Mouse (Mus musculus) kidney, adult 11 months (tissue): ENCODE results near the gene Kif16b.
A peak's percentile ranks its signal among the peaks of the same experiment; 100 is the strongest.

Experiments
- DNase-seq: peaks from one replicate; pipeline ENCODE4 v3.0.0; 2022

Gene Kif16b

GRCm38 (mm10) chr2:142641766-142642165 is 259.6 kb downstream of the Kif16b start:
- no peak for DNase-seq

GRCm38 (mm10) chr2:142635606-142636304 is 265.6 kb downstream of the Kif16b start:
- no peak for DNase-seq

GRCm38 (mm10) chr2:142633996-142634559 is 267.3 kb downstream of the Kif16b start:
- no peak for DNase-seq

- peak; percentile 46 for DNase-seq
Observed at GRCm38 (mm10) chr2:142629523-142630312, 271.6 kb downstream of the Kif16b start.

- DNase-seq = no peak
Observed at GRCm38 (mm10) chr2:142625756-142626155, 275.6 kb downstream of the Kif16b start.

- DNase-seq = no peak
Observed at GRCm38 (mm10) chr2:142625101-142625500, 276.2 kb downstream of the Kif16b start.

- no peak for DNase-seq
Observed at GRCm38 (mm10) chr2:142624254-142624653, 277.1 kb downstream of the Kif16b start.

GRCm38 (mm10) chr2:142621152-142621551 is 280.2 kb downstream of the Kif16b start:
- DNase-seq = no peak

GRCm38 (mm10) chr2:142619926-142620325 is 281.4 kb downstream of the Kif16b start:
- DNase-seq = no peak

GRCm38 (mm10) chr2:142614535-142614934 is 286.8 kb downstream of the Kif16b start:
- no peak for DNase-seq

GRCm38 (mm10) chr2:142612359-142612953 is 288.9 kb downstream of the Kif16b start:
- no peak for DNase-seq

- peak; percentile 4 for DNase-seq
Observed at GRCm38 (mm10) chr2:142611113-142611512, 290.2 kb downstream of the Kif16b start.

GRCm38 (mm10) chr2:142610206-142610605 is 291.1 kb downstream of the Kif16b start:
- DNase-seq = no peak

- DNase-seq = no peak
Observed at GRCm38 (mm10) chr2:142608778-142609177, 292.6 kb downstream of the Kif16b start.

- no peak for DNase-seq
Observed at GRCm38 (mm10) chr2:142604762-142605161, 296.6 kb downstream of the Kif16b start.

- DNase-seq = no peak
Observed at GRCm38 (mm10) chr2:142603210-142603609, 298.1 kb downstream of the Kif16b start.

- no peak for DNase-seq
Observed at GRCm38 (mm10) chr2:142599235-142599634, 302.1 kb downstream of the Kif16b start.

- no peak for DNase-seq
Observed at GRCm38 (mm10) chr2:142596176-142597170, 304.9 kb downstream of the Kif16b start.

GRCm38 (mm10) chr2:142590938-142591337 is 310.4 kb downstream of the Kif16b start:
- no peak for DNase-seq

GRCm38 (mm10) chr2:142590284-142590724 is 311.0 kb downstream of the Kif16b start:
- no peak for DNase-seq

GRCm38 (mm10) chr2:142589403-142590283 is 311.7 kb downstream of the Kif16b start:
- DNase-seq = no peak
